Mouse (Mus musculus) embryo, embryonic 10.5 days (tissue): ENCODE data around the gene Zfp710.
A peak's percentile ranks its signal among the peaks of the same experiment; 100 is the strongest.

Experiments used
- DNase-seq: peaks from one replicate; pipeline ENCODE4 v3.0.0-alpha.2; 2015; ENCODE audit warnings: low spot score

Gene Zfp710

GRCm38 (mm10) chr7:80057781-80058180 is 33.2 kb downstream of the Zfp710 start:
- DNase-seq: peak; percentile 68

GRCm38 (mm10) chr7:80058405-80059063 is 33.9 kb downstream of the Zfp710 start:
- no peak for DNase-seq

- no peak for DNase-seq
Measured at GRCm38 (mm10) chr7:80059064-80059838, 34.6 kb downstream of the Zfp710 start.

DNA sequence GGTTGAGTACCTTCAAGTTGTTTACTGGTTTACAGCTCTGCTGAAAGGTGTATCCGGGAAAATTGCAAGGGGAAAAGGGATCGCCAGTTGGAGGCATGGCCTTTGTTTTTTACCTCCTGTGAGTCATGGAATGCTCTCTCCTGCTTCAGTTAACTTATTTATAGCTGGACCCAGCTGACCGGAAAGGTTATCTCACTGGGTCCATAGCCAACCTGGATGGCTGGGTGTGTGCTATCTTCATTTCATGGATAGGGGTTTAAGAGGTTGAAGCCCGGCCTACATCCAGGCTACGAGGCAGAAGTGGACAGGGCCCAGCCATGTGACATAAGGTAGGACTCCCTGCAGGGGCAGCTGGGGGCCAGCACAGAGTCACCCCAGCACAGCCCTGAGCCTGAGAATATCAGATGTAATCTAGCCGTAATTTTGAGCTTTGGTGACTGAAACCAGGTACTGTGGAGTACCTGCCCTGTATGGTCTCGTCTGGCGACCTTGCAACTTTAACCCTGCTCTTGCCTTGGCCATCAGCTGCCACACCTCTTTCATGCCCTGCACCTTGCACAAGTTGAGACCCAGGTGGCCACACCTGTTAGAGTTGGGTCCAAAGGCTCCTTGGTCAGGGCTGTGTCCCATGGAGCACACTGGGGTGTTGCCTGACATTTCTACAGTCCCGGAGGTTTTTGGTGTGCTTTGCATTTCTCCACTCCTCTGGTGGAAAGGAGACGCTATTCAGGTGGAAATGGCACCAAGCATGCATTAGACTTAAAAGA is 35.6 kb downstream of the Zfp710 start:
- DNase-seq: no peak

- DNase-seq: no peak
Measured at GRCm38 (mm10) chr7:80062083-80062826, 37.6 kb downstream of the Zfp710 start.

DNA sequence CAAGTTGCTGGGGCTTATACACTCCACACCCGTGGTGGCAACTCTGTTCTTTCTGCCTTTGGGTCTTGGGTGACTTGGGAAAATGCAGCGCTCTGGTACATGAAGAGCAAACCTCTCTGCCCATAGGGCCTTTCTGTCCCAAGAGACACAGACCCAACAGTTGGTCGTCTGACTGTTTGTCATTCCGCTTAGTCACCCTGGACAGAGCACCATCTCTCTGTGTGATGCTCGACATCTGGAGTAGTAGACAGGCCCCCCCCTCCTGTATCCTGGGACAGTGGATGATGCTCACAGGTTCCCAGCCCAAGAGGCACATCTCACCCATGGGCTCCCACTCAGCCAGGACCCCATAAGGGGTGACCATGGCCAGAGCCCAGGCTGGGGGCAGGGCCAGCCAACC is 38.6 kb downstream of the Zfp710 start:
- no peak for DNase-seq

GRCm38 (mm10) chr7:80063902-80064736 is 39.5 kb downstream of the Zfp710 start:
- DNase-seq: no peak

DNA sequence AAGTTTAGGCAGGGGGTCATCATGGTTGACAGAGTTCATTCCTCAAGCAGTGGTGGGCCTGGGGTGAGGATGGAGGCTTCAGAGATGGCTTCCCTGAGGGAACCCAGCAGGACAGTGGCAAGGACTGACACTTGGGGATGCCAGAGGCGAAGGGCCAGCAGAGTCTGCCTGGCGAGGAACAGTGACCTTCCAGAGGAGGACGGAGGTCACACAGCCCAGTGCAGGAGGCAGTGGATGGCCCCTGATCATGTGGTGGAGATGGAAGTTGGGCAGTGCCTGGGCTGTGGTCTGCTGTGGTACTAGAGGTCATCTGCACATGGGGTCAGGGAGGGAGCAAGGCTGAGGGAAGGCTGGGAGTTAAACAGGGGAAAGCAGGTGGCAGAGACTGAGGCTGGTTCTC is 40.6 kb downstream of the Zfp710 start:
- no peak for DNase-seq

- DNase-seq: no peak
Measured at GRCm38 (mm10) chr7:80066675-80067455, 42.3 kb downstream of the Zfp710 start.

DNA sequence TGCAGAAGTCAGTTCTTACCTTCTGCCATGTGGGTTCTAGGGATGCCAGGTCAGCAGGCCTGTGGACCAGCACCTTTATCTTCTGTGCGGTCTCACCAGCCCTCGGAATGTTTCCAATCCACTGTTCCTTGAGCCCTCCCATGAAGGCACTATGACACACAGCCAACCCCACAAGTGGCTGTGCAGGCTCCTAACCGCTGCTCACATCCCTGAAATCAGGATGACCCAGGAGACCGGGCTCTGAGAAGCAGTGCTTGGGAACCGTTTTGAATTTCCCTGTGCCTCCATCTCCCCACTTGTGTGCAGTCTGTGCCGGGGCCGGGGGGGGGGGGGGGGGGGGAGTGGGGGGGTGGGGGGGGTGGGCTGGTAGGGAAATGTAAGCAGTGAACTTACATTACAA is 43.7 kb downstream of the Zfp710 start:
- no peak for DNase-seq

DNA sequence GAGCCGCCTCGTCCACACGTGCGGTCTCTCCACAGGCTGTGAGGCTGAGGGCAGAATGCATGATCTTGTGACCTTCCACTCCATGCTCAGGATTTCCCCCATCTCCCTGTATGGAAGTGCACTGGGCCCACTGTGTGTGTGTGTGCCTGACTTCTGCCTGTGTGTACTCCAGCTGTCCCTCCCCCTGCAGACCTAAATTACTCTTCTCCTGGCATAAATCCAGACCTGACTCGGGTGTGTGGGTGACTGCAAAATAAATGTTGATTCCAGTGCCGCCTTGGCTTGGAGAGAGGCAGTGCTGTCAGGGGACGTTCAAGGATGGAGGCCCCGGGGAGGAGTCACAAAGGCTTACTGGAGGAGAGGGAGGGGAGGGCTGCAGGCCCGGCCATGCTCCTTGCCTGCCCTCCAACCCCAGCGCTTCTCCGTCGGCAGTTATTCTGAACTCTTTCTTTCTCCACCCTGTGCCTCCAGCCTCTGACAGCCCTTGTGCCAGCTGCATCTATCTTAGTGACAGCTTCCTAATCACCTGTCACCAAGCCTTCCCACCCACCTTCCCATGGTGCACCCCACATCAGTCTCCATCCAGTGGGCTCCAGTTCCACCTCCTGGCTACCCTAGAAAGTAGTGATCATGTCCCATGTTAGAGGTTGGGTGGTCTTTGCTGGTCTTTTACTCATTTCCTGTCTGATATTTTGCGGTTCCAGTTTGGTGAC is 45.2 kb downstream of the Zfp710 start:
- peak; percentile 51 for DNase-seq

GRCm38 (mm10) chr7:80071209-80071608 is 46.6 kb downstream of the Zfp710 start:
- no peak for DNase-seq

DNA sequence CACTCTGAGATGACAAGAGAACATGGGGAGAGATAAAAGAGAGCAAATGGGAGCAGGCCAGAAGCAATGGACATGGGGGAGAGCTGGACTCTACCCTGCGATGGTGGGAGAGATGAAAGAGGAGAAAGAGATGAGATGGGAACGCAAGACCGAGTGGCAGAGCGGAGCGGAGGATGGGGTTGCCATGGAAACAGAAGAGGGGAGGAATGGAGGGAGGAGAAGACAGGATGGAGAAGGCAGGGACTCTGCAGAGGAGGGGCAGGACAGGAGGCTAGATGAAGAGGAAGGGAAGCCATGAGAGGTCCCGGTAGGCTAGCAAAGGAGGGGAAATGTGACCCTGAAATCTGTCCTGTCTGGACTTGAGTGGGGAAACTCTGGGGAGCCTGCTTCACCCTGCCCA is 47.7 kb downstream of the Zfp710 start:
- no peak for DNase-seq

- no peak for DNase-seq
Measured at GRCm38 (mm10) chr7:80073506-80073905, 48.9 kb downstream of the Zfp710 start.

DNA sequence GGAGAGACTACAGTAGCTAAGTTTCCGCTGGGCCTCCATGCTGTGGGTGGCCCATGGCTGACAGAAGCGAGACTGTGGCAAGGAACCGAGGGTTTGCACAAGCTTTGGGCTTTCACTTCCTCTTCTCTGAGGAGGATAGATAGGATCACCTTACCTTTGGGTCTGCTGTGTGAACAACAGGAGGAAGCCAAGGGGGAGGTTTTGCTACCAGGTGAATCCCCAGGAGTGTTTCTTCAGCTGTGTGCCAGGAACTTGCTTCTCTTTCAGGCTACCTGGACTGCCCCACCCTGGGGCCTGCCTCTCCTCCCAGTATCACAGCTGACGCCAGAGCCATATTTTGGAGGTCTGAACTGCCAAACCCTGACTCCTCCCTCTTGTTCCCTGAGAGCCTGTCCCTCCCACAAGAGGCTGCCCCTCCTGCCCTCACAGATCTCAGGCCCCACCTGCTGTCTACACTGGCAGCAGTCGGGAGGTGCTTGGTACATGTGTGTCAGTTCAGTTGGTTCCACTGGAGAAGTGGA is 50.4 kb downstream of the Zfp710 start:
- DNase-seq: peak; percentile 40

DNA sequence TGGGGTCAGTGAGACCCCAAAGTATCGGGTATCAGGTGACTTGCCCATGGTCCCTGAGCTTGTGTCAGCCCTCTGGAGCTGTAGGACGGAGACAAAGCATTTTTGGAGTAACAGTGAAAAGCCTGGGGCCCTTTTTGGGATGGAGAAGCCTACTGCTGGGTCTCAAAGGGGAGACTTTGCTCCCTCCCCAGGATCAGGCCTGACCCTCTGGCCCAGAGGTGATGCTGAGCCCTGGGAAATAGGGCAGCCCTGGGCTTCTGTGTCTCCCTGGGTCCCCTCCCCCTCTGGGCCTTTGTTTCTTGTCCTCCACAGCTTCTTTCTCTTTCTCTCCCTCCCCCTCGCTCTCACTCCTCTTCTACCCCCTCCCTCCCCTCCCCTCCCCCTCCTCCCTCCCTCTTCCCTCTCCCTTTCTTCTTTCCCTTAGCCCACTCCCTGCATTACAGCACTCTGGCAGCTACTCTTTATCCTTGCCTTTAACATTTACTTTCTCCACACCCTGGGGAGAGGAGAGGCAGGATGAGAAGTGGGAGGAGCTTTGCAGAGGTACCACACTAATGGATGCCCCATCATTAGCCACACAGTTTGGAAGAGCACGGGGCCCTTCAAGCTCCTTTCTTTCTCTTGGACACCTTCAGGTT is 51.5 kb downstream of the Zfp710 start:
- DNase-seq: peak; percentile 74

DNA sequence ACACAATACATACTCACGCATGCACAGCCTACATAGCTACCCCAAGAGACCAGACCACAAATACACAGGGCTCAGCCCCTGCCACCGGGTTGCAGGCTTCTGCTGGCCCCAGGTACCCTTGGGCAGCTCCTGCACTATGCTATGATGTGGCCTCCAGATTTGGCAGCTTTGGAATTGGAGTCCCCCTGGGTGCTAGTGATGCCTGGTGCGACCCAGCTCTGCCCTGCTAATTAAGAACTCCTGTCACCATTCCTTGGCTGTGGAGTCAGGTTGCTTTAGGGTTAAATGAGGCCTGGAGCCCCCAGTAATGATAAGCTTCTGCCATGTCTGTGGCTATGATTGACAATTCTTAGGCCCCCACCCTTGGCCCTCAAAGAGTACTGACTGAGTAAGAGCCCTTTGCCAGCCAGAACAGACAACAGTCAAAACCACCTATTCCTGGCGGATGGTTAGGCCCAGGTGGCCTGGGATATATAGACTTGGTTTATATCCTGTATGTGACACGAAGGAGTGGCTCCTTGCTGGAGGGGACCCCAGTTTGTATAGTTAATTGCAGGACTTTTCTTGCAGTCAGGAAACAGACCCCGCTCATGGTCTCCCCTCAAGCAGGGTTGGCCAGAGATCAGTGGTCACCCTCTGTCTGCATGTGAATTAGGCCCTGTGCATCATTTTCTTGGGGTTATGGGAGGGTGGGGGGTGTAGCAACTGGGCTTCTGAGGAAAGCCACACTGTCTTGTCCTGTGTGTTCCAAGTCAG is 52.5 kb downstream of the Zfp710 start:
- no peak for DNase-seq

GRCm38 (mm10) chr7:80077801-80078200 is 53.2 kb downstream of the Zfp710 start:
- no peak for DNase-seq
